In genomic region chr9:100466743-100467142, GRCm38 (mm10) we compare ENCODE assay signal across 11 mouse cellular contexts. TPM values are rescaled to one million over a fixed set of nuclear protein-coding genes. Genes with fewer than 3 reads are reported as not detected.
DNase-seq lines count a peak whose midpoint lies in the region; ATAC-seq lines count a peak whose summit lies in the region.
"Had no signal": no experiment of that assay in that cellular context is flagged by ENCODE, and none has a peak within 500 bp of the region (broad histone marks: within the 10 kb centered on the region; RNA-seq: fewer than 3 reads in every experiment).

No protein-coding gene starts in this region.

- no peak overlapping the region for H3K4me2 ChIP-seq in intestine, embryonic 15.5 days (replicated peaks)
- no peak overlapping the region for H3K4me2 ChIP-seq in liver, embryonic 12.5 days
- H3K4me2 ChIP-seq: heart, embryonic 13.5 days; hindbrain, embryonic 15.5 days had no signal

- peaks cover 5% of the 10 kb centered on the region; the same call in 1 of the 2 replicates for H3K4me1 ChIP-seq in intestine, embryonic 15.5 days (replicated peaks)
- H3K4me1 ChIP-seq in liver, embryonic 12.5 days: 0 out of 2 replicates have a peak, but pooled peaks cover 2% of the 10 kb centered on the region

- no peaks in the 10 kb centered on the region for H3K9me3 ChIP-seq in intestine, embryonic 15.5 days
- H3K9me3 ChIP-seq in liver, embryonic 12.5 days (replicated peaks): no peaks in the 10 kb centered on the region
- H3K9me3 ChIP-seq: heart, embryonic 13.5 days; hindbrain, embryonic 15.5 days had no signal

- no peaks in the 10 kb centered on the region for H3K36me3 ChIP-seq in intestine, embryonic 15.5 days
- H3K36me3 ChIP-seq in liver, embryonic 12.5 days: peaks cover 7% of the 10 kb centered on the region; the same call in 1 of the 2 replicates
- H3K36me3 ChIP-seq: hindbrain, embryonic 15.5 days had no signal

- H3K27me3 ChIP-seq in intestine, embryonic 15.5 days (replicated peaks): no peaks in the 10 kb centered on the region
- no peaks in the 10 kb centered on the region for H3K27me3 ChIP-seq in liver, embryonic 12.5 days (replicated peaks)
- H3K27me3 ChIP-seq: heart, embryonic 13.5 days; hindbrain, embryonic 15.5 days had no signal

- WGBS in intestine, embryonic 15.5 days: 66% methylated on average over 3 of the region's 3 CpGs
- WGBS in liver, embryonic 12.5 days (ENCODE audit: insufficient replicate concordance): 76% methylated on average over 3 of the region's 3 CpGs

- ATAC-seq in intestine, embryonic 15.5 days: peak; percentile 67
- ATAC-seq in liver, embryonic 12.5 days: no peak

- H3K9ac ChIP-seq in intestine, embryonic 15.5 days: no peak overlapping the region
- no peak overlapping the region for H3K9ac ChIP-seq in liver, embryonic 12.5 days
- H3K9ac ChIP-seq: heart, embryonic 13.5 days; hindbrain, embryonic 15.5 days had no signal

- H3K4me3 ChIP-seq in intestine, embryonic 15.5 days (replicated peaks): no peak overlapping the region
- no peak overlapping the region for H3K4me3 ChIP-seq in liver, embryonic 12.5 days
- H3K4me3 ChIP-seq: heart, embryonic 13.5 days; hindbrain, embryonic 15.5 days; myocyte had no signal

- peak; percentile 43 to 70 for DNase-seq in layer of hippocampus, adult 18-20 months (ENCODE audit: low spot score in 2 of 2)
- no peak for DNase-seq in layer of hippocampus, postnatal 10 days (ENCODE audit: low spot score in 2 of 2)
- peak; percentile 42 for DNase-seq in NIH3T3 (ENCODE audit: low read depth)
- DNase-seq in cerebellum, adult 11 months: peak; percentile 91
- no peak for DNase-seq in yolk sac, embryonic 10.5 days (ENCODE audit: low spot score)
- DNase-seq: kidney, postnatal 4 days had no signal

- H3K27ac ChIP-seq in intestine, embryonic 15.5 days: no peak overlapping the region
- H3K27ac ChIP-seq in liver, embryonic 12.5 days: no peak overlapping the region
- H3K27ac ChIP-seq: heart, embryonic 13.5 days; hindbrain, embryonic 15.5 days had no signal

RNA-seq across cellular contexts. Expression of gene Il20rb, which starts 19.8 kb away (rescaled TPM):
- 1 to 10 TPM; 3.9 to 4.2 TPM for total RNA-seq in layer of hippocampus, adult 18-20 months (2021)
- 1 to 10 TPM; 1.1 to 1.6 TPM for total RNA-seq in layer of hippocampus, postnatal 10 days (2021)
- 1.3 and 1.4 TPM in 2 replicates for polyA plus RNA-seq in intestine, embryonic 15.5 days (2015; fragmentation: Nextera tagmentation; extraction: Ambion mirVana)
- 0.42 and 0.43 TPM in 2 replicates for polyA plus RNA-seq in liver, embryonic 12.5 days (2016; fragmentation: Nextera tagmentation; extraction: Ambion mirVana)

Comparison
In these comparisons a context has a peak if more than half of its experiments do, and no peak if none do; other contexts are left out.
1. DNase-seq: peak in layer of hippocampus, adult 18-20 months (2 of 2), NIH3T3 (single experiment) and cerebellum, adult 11 months (single experiment); none in layer of hippocampus, postnatal 10 days (0 of 2) and yolk sac, embryonic 10.5 days (single experiment).